Mouse (Mus musculus): ENCODE measurements around the gene Vill. TPM values are rescaled to one million over a fixed set of nuclear protein-coding genes. Genes with fewer than 3 reads are reported as not detected.

Gene Vill
- polyA plus RNA-seq, 1 experiment from 2014 or later, result 36.7 TPM

- Histone ChIP-seq H3K4me2 (no peak overlapping the region), H3K27me3 (ENCODE audit: insufficient read depth, low read length) (no peaks in the 10 kb centered on the region), H3K27ac (ENCODE audit: low read depth) (peak overlapping the region; percentile 86), H3K9me3 (ENCODE audit: low read depth, low read length) (no peaks in the 10 kb centered on the region), H3K9ac (no peak overlapping the region), H3K4me1 (ENCODE audit: insufficient read depth) (peaks cover 12% of the 10 kb centered on the region), H3K36me3 (ENCODE audit: insufficient read depth) (peaks cover 38% of the 10 kb centered on the region), H3K4me3 (ENCODE audit: low read depth, low read length) (no peak overlapping the region)
- 71% methylated on average over 13 of the region's 13 CpGs for WGBS
- peak; percentile 63 for DNase-seq
- TF ChIP-seq CTCF (IDR thresholded peaks at IDR 0.05; ENCODE audit: low read depth), result no peak
- peak; percentile 76 for ATAC-seq (ENCODE audit: insufficient read depth)
Observed at GRCm38 (mm10) chr9:119010156-119010710, 42.3 kb upstream of the Vill start.

DNA sequence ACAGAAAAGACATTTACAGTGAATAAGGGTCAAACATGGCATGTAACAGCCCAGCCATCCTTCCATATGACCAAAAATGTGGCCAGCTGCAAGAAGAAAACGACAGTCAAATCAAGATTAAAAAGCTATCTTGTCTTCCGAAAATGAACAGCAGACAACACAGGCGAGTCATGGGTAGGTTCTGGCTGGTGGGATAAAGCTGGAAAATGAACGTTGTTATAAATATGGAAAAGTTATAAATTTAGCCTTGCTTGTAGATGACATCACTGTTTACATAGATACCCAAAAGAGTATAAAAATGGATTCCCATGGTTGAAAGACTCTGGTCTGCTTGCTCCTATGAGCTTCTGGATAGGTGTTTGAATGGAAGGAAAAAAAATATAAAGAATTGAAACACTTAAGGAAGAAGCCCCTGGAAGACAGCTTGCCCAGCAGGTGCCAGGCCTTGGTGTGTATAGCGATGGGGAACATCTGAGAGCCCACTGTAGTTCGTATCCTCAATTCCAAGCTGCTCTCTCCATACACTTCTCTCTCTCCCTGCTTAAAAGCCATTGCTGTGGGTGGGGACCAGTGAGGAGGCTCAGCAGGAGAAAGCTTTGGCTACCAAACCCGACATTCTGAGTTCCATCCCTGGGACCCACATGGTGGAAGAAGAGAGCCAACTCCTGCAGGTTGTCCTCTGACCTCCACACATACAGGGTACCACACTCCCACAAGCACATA, 35.6 kb upstream of the Vill start:
- H3K4me1 ChIP-seq (ENCODE audit: insufficient read depth), result no peaks in the 10 kb centered on the region
- H3K27ac ChIP-seq (ENCODE audit: low read depth), result no peak overlapping the region
- no peaks in the 10 kb centered on the region for H3K27me3 ChIP-seq (ENCODE audit: insufficient read depth, low read length)
- H3K9me3 ChIP-seq (ENCODE audit: low read depth, low read length), result no peaks in the 10 kb centered on the region
- H3K4me3 ChIP-seq (ENCODE audit: low read depth, low read length), result no peak overlapping the region
- ATAC-seq (ENCODE audit: insufficient read depth), result no peak
- TF ChIP-seq CTCF (IDR thresholded peaks at IDR 0.05; ENCODE audit: low read depth), result no peak
- peaks cover 61% of the 10 kb centered on the region for H3K36me3 ChIP-seq (ENCODE audit: insufficient read depth)
- no peak overlapping the region for H3K9ac ChIP-seq
- 74% methylated on average over 7 of the region's 7 CpGs for WGBS
- DNase-seq, result no peak
- no peak overlapping the region for H3K4me2 ChIP-seq

DNA sequence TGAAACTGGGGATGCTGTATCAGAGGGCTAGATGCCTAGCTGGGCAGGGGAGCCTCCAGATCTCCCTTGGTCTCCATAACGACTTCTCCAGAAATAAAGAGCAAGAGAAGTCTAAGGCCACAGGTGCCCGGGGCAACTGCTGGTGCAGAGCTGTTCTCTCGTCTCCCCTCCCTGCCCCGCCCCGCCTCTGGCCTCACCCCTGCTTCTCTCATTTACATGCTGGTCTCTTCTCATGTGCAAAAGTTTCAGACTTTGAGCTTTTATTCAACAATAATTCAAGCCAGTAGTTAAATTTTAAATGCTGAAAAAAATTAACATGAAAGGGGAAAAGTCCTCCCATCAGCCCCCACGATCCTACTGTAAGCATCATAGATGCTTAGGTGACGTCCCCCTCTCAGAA, 30.8 kb upstream of the Vill start:
- no peaks in the 10 kb centered on the region for H3K27me3 ChIP-seq (ENCODE audit: insufficient read depth, low read length)
- H3K36me3 ChIP-seq (ENCODE audit: insufficient read depth), result peaks cover 28% of the 10 kb centered on the region
- no peak for DNase-seq
- H3K9ac ChIP-seq, result no peak overlapping the region
- H3K4me1 ChIP-seq (ENCODE audit: insufficient read depth), result no peaks in the 10 kb centered on the region
- 73% methylated on average over 7 of the region's 7 CpGs for WGBS
- ATAC-seq (ENCODE audit: insufficient read depth), result no peak
- no peak overlapping the region for H3K4me3 ChIP-seq (ENCODE audit: low read depth, low read length)
- H3K9me3 ChIP-seq (ENCODE audit: low read depth, low read length), result no peaks in the 10 kb centered on the region
- H3K27ac ChIP-seq (ENCODE audit: low read depth), result no peak overlapping the region
- no peak for TF ChIP-seq CTCF (IDR thresholded peaks at IDR 0.05; ENCODE audit: low read depth)
- H3K4me2 ChIP-seq, result no peak overlapping the region

- no peaks in the 10 kb centered on the region for H3K9me3 ChIP-seq (ENCODE audit: low read depth, low read length)
- TF ChIP-seq CTCF (IDR thresholded peaks at IDR 0.05; ENCODE audit: low read depth), result no peak
- no peak overlapping the region for H3K4me3 ChIP-seq (ENCODE audit: low read depth, low read length)
- peaks cover 12% of the 10 kb centered on the region; the same call in 1 of the 2 replicates for H3K36me3 ChIP-seq (ENCODE audit: insufficient read depth)
- no peak overlapping the region for H3K4me2 ChIP-seq
- DNase-seq (no peak), ATAC-seq (ENCODE audit: insufficient read depth) (no peak)
- H3K27ac ChIP-seq (ENCODE audit: low read depth), result peak overlapping the region; percentile 75
- H3K27me3 ChIP-seq (ENCODE audit: insufficient read depth, low read length), result no peaks in the 10 kb centered on the region
- H3K4me1 ChIP-seq (ENCODE audit: insufficient read depth), result no peaks in the 10 kb centered on the region
- no peak overlapping the region for H3K9ac ChIP-seq
- WGBS, result 62% methylated on average over 6 of the region's 6 CpGs
Observed at GRCm38 (mm10) chr9:119025263-119025662, 27.3 kb upstream of the Vill start.

DNA sequence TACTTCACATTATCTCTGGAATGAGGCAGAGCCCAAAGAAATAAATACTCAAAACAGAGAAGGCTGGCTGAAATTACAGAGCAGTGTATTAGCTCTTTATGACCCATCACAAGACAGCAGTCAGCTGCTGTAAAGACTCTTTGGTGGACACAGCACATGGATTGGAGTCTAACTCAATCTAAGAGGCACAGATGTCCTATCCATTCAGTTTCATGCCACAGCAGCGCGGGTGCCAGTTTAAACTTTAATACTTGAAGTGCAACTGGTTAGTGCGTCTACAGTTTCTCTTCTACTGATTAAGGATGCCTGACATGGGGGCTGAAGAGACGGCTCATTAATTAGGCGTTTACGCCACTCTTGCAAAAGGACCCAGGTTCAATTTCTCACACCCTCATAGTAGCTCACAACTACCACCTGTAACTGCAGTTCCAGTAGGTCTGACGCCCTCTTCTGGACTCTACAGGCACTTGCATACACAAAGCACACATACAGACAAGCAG, 26.7 kb upstream of the Vill start:
- Histone ChIP-seq H3K27me3 (ENCODE audit: insufficient read depth, low read length) (no peaks in the 10 kb centered on the region), H3K36me3 (ENCODE audit: insufficient read depth) (peaks cover 16% of the 10 kb centered on the region; the same call in 1 of the 2 replicates), H3K9ac (no peak overlapping the region), H3K27ac (ENCODE audit: low read depth) (peak overlapping the region; percentile 5; the same call in 1 of the 2 replicates), H3K4me1 (ENCODE audit: insufficient read depth) (no peaks in the 10 kb centered on the region), H3K9me3 (ENCODE audit: low read depth, low read length) (no peaks in the 10 kb centered on the region), H3K4me3 (ENCODE audit: low read depth, low read length) (no peak overlapping the region), H3K4me2 (no peak overlapping the region)
- no peak for TF ChIP-seq CTCF (IDR thresholded peaks at IDR 0.05; ENCODE audit: low read depth)
- peak; percentile 74 for DNase-seq
- 0 out of 2 replicates have a peak, but pooled peaks have one; percentile 60 for ATAC-seq (ENCODE audit: insufficient read depth)
- 75% methylated on average over 7 of the region's 7 CpGs for WGBS

GRCm38 (mm10) chr9:119027337-119027736, 25.2 kb upstream of the Vill start:
- no peaks in the 10 kb centered on the region for H3K9me3 ChIP-seq (ENCODE audit: low read depth, low read length)
- H3K36me3 ChIP-seq (ENCODE audit: insufficient read depth), result peaks cover 20% of the 10 kb centered on the region; the same call in 1 of the 2 replicates
- ATAC-seq (ENCODE audit: insufficient read depth) (no peak), DNase-seq (no peak)
- H3K27ac ChIP-seq (ENCODE audit: low read depth), result no peak overlapping the region
- no peaks in the 10 kb centered on the region for H3K27me3 ChIP-seq (ENCODE audit: insufficient read depth, low read length)
- H3K4me1 ChIP-seq (ENCODE audit: insufficient read depth), result 0 out of 2 replicates have a peak, but pooled peaks cover 4% of the 10 kb centered on the region
- H3K9ac ChIP-seq, result no peak overlapping the region
- H3K4me3 ChIP-seq (ENCODE audit: low read depth, low read length), result no peak overlapping the region
- 92% methylated on average over 7 of the region's 7 CpGs for WGBS
- TF ChIP-seq CTCF (IDR thresholded peaks at IDR 0.05; ENCODE audit: low read depth), result no peak
- no peak overlapping the region for H3K4me2 ChIP-seq

Measured in lung, embryonic 14.5 days (tissue).